Mouse (Mus musculus): Measurements from ENCODE around the gene Arl3. TPM values are rescaled to one million over a fixed set of nuclear protein-coding genes. Genes with fewer than 3 reads are reported as not detected.

Arl3 gene
- polyA plus RNA-seq, 1 experiment, result 180 TPM

DNA sequence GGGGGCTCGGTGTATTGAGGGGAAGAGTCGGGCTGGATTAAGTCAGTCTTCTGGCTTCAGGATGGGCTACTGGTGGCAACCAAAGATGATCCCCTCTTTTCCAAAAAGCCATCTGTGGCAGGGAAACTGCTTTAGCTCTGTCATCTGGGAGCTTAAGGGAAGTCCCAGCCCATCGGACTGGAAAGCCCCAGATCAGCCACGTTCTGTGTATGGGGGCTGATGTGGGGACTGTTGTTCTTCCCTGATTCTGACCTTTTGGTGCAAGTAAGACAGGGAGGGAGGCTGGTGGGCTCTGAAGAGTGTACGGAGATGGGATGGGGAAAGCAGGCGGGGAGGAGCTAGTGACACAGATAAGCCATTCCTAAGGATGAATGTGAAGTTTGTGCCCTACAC, 48.9 kb downstream of the Arl3 start:
- no peak for TF ChIP-seq POLR2A (IDR thresholded peaks at IDR 0.05; ENCODE audit: borderline replicate concordance, extremely low read depth, insufficient read depth, insufficient read length, poor library complexity, severe bottlenecking)
- TF ChIP-seq CTCF (IDR thresholded peaks at IDR 0.05; ENCODE audit: borderline replicate concordance, extremely low read depth, insufficient read depth, insufficient read length), result no peak
- no peak for DNase-seq (ENCODE audit: low read depth)

DNA sequence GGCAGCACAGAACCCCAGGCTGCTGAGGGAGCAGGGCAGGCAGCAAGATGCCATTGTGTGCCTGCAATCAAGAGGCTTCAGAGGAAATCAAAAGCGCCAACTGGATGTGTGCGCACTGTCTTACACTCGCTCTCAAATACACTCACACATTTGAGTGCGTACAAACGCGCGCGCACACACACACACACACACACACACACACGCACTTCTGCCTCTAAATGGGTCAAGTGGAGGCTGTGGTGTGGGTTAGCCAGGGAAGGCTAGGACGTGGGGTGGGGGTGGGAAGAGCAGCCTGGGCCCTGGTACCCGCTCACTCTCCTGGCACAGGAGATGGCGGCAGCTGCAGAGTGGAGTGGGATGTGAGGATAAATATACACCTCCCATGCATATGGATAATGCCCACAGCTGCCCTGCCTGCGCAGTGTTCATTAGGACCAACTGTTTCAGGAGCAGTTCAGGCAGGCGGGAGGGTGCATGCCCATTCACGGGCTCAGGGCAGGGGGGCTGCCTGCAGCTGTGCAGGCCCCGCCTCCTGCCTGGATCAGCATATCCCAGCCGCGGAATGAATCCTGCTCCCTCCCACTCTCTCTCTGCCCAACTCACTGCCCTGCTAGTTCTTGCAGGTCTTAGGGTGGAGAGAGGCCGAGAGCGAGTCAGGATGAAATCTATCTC, 49.4 kb downstream of the Arl3 start:
- peak; percentile 97 for DNase-seq (ENCODE audit: low read depth)

DNA sequence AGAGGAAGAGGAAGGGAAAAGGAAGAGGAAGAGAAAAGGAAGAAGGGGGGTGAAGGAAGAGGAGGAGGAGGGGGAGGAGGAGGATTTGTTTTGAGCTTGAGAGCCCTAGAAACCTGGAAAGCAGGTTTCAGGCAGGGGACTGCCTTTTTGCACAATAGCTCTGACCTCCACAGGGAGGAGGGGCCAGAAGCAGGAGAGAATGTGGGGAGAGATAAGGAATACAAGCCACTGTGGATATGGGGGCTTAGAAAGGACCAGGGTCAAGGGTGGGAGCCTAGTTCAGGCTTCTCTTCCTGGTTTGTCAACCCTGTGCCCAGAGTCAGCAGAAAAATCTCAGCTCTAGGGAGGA, 49.9 kb downstream of the Arl3 start:
- TF ChIP-seq POLR2A (IDR thresholded peaks at IDR 0.05; ENCODE audit: borderline replicate concordance, extremely low read depth, insufficient read depth, insufficient read length, poor library complexity, severe bottlenecking) (no peak), CTCF (IDR thresholded peaks at IDR 0.05; ENCODE audit: borderline replicate concordance, extremely low read depth, insufficient read depth, insufficient read length) (no peak)
- no peak for DNase-seq (ENCODE audit: low read depth)

More for the DNA sequence above, 49.4 kb downstream of the Arl3 start:
- TF ChIP-seq CTCF (IDR thresholded peaks at IDR 0.05; ENCODE audit: borderline replicate concordance, extremely low read depth, insufficient read depth, insufficient read length), result no peak
- TF ChIP-seq POLR2A (IDR thresholded peaks at IDR 0.05; ENCODE audit: borderline replicate concordance, extremely low read depth, insufficient read depth, insufficient read length, poor library complexity, severe bottlenecking), result no peak

DNA sequence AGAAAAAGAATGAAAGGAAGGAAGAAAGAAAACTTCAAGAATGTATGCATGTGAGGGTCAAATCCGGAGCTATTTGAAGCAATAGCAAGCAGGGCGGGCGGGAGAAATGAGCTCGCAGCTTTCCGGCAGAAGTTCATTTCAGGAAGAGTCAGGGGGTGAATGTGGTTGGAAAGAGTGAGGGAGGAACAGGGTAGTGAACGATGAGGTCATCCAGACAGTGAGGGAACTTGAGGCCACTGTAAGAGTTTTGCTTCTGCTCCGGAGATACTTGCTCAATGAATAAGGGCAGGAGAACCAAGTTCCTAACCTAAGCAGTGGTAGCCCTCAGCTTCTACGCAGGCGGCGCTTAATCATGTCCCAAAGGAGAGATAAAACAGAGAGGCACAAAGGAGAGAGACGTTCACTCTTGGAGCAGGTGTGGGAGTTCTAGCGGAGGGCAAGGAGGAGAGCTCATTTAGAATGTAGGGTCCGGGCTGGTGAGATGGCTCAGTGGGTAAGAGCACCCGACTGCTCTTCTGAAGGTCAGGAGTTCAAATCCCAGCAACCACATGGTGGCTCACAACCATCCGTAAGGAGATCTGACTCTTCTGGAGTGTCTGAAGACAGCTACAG, 50.5 kb downstream of the Arl3 start:
- peak; percentile 36 for DNase-seq (ENCODE audit: low read depth)
- TF ChIP-seq POLR2A (IDR thresholded peaks at IDR 0.05; ENCODE audit: borderline replicate concordance, extremely low read depth, insufficient read depth, insufficient read length, poor library complexity, severe bottlenecking), result no peak
- TF ChIP-seq CTCF (IDR thresholded peaks at IDR 0.05; ENCODE audit: borderline replicate concordance, extremely low read depth, insufficient read depth, insufficient read length), result no peak

DNA sequence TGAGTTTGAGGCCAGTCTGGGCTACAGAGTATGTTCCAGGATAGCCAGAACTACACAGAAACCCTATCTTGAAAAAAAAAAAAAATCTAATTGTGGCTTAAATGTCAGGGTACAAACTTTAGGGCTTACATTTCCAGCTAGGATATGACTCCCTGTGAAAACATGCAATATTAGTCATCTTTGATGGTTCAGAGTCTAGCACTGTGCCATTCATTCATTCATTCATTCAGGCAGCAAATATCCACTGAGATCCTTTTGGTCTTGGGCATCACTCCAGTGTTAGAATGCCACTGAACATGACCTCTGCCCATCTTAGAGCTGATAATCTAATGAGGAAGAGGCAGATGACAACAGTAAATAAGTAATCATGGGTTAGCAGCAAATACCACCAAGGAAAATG, 51.3 kb downstream of the Arl3 start:
- DNase-seq (ENCODE audit: low read depth), result no peak
- no peak for TF ChIP-seq POLR2A (IDR thresholded peaks at IDR 0.05; ENCODE audit: borderline replicate concordance, extremely low read depth, insufficient read depth, insufficient read length, poor library complexity, severe bottlenecking)
- TF ChIP-seq CTCF (IDR thresholded peaks at IDR 0.05; ENCODE audit: borderline replicate concordance, extremely low read depth, insufficient read depth, insufficient read length), result no peak

DNA sequence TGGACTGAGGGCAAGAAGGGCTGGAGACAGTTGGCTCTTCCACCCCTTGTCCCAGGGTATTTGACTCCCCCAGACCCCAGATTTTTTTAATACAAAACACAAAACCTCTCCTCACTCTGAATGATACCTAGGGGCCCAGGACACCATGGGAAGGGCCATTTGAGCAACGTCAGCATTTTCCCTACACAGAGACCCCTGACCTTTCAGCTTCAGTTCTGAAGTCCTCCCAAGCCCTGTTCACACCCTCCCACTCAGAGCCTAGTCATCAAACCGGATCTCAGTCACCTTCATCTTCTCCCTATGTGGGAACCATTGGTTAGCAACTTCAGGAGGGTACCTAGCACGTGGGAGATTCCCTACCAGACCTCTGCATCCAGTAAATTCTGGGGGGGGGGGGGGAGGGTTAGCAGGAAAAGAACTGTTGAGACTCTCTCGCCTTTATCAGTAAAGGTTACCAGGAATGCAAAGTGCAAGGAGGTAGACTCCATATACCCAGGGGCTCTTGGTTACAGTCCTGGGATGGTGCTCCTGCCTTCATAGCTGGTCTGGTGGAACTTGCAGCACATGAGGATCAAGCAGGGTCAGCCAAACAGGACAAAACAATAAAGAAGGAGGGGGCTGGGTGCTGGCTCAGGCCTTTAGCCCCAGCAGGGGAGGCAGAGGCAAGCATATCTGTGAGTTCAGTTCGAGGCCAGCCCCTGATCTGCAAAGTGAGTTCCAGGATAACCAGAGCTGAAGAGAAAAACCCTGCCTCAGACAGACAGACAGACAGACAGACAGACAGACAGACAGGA, 54.0 kb downstream of the Arl3 start:
- TF ChIP-seq POLR2A (IDR thresholded peaks at IDR 0.05; ENCODE audit: borderline replicate concordance, extremely low read depth, insufficient read depth, insufficient read length, poor library complexity, severe bottlenecking), result no peak
- no peak for TF ChIP-seq CTCF (IDR thresholded peaks at IDR 0.05; ENCODE audit: borderline replicate concordance, extremely low read depth, insufficient read depth, insufficient read length)

DNA sequence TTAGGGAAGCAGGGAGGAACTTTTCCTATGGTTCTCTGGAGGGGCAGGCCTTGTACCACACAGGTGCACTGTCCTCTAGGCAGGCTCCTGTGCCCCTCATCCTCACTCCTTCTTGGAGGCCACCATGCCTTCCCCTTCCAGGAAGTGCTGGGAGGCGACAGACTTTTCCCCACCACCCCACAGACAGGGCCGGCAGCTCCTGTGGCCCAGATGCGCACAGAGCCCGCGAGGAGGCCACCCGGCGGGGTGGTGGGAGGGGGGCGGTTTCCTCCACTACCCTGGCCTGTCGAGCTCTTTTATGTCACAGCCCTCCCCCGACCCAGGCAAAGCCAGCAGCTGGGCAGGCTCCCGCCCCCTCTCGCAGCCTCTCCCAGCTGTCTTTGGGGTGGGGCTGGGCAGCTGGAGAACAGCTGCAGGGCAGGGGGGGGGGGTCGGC, 54.6 kb downstream of the Arl3 start:
- TF ChIP-seq CTCF (IDR thresholded peaks at IDR 0.05; ENCODE audit: borderline replicate concordance, extremely low read depth, insufficient read depth, insufficient read length), result no peak
- no peak for TF ChIP-seq POLR2A (IDR thresholded peaks at IDR 0.05; ENCODE audit: borderline replicate concordance, extremely low read depth, insufficient read depth, insufficient read length, poor library complexity, severe bottlenecking)
- peak; percentile 72 for DNase-seq (ENCODE audit: low read depth)

More for the DNA sequence above, 54.0 kb downstream of the Arl3 start:
- no peak for DNase-seq (ENCODE audit: low read depth)

DNA sequence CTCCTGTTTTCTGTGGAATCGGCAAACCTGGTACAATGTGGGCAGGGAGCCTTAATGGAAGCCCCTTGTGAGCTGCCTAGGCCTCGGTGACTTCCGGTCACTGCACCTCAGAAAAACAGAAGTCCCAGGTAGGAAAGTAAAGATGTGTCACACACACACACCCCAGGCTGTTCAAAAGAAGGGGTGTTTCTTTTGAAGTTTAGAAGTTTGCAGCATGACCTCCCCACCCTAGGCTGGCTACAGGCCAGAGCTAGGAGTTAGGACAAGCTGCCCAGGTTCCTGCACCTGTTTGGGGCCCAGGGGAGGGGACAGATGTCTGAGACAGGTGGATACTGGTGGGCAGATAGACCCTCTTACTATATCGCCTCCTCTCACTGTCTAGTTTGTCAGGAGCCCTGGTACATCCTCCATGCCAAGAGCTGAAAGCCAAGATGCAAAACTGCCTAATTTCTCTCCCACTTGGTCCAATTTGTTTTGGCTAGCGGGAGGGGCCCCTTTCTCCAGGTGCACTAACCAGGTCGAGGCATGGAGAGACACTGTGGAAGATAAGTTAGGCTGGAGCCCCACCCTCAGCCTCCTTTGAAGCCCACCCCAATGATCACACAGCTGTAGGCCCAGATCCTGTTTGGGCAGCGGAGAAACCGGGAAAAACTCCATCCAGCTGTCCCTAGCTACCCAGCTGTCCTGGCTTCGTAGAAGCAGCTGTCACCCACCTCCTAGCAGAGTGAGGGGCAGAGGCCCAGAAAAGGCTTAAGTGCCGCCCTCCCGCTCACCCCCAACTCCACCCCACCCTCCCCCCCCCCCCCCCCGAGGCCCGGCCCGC, 55.3 kb downstream of the Arl3 start:
- DNase-seq (ENCODE audit: low read depth), result peak; percentile 60
- TF ChIP-seq POLR2A (IDR thresholded peaks at IDR 0.05; ENCODE audit: borderline replicate concordance, extremely low read depth, insufficient read depth, insufficient read length, poor library complexity, severe bottlenecking) (no peak), CTCF (IDR thresholded peaks at IDR 0.05; ENCODE audit: borderline replicate concordance, extremely low read depth, insufficient read depth, insufficient read length) (no peak)

DNA sequence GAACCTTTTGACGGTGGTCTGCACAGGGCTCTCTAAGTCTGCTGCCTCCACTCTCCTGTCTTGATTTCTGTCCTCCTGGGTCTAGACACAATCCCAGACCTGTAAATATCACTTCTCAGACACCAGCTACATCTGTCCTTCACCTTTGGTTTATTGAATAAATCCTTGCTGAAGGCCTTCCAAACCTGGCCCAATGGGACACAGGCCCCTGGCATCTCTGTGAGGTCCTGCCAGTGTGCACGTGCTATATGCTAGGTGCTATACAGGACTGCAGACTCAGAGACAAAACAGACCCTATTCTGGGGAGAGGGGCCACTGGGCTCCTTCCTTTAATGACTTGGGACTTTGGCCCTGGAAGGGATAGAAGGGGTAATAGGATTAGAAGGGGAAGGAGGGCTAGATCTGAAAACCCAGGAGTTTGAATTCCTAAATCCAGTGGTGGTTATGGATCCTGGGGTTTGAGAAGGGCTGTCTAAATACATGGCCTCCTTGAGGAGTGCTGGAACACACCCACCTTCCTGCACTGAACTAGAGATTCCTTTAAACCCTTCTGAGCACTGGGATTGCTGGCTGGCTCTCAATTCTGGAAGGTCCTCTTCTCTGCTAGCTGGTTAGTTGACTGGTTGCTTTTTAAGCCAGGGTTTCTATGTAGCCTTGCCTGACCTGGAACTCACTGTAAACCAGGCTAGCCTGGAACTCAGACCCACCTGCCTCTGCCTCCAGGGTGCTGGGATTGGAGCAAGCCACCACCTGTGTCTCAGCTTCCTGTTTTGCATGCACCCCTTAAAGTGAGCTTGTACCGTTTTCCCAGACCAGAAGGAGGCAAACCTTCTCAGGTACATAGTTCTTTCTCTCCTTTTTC, 56.1 kb downstream of the Arl3 start:
- TF ChIP-seq CTCF (IDR thresholded peaks at IDR 0.05; ENCODE audit: borderline replicate concordance, extremely low read depth, insufficient read depth, insufficient read length) (no peak), POLR2A (IDR thresholded peaks at IDR 0.05; ENCODE audit: borderline replicate concordance, extremely low read depth, insufficient read depth, insufficient read length, poor library complexity, severe bottlenecking) (no peak)
- DNase-seq (ENCODE audit: low read depth), result no peak

DNA sequence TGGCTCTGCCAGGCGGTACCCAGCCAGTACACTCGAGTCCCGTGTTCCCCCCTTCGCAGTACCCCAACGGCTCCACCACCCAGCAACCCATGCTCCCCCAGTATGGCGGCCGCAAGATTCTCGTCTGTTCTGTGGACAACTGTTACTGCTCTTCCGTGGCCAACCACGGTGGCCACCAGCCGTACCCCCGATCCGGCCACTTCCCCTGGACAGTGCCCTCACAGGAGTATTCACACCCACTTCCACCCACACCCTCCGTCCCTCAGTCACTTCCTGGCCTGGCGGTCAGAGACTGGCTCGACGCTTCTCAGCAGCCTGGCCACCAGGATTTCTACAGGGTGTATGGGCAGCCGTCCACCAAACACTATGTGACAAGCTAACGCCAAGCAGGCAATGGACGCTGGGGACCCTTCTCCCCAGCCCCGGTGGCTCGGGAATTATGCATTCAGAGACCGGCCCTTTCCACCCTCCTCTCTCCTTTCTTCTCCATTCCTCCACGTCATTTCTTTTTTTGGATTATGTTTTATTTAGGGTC, 57.6 kb downstream of the Arl3 start:
- DNase-seq (ENCODE audit: low read depth), result no peak
- TF ChIP-seq POLR2A (IDR thresholded peaks at IDR 0.05; ENCODE audit: borderline replicate concordance, extremely low read depth, insufficient read depth, insufficient read length, poor library complexity, severe bottlenecking), result no peak
- TF ChIP-seq CTCF (IDR thresholded peaks at IDR 0.05; ENCODE audit: borderline replicate concordance, extremely low read depth, insufficient read depth, insufficient read length), result no peak
